15 mouse cellular contexts compared by ENCODE assay signal in the genomic region with DNA sequence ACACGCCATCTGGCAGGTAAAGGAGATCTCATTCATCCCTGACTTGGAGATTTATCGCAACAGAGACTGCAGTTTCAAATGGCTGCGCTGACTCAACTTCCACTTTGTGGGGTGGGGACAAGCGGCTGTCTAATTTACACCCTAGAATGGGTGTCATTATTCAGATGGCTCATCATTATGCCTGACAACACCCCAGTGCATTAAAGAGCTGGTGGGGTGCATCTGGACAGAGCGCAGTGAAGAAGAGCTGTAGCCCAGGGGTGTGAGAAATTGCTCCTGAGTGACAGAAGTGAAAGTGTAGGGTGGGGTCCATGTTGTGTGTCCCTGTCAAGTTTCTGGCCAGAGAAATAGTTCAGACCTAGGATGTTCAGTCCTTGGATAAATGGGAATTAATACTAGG.
"Had no signal": no experiment of that assay in that cellular context is flagged by ENCODE, and none has a peak within 500 bp of the region (broad histone marks: within the 10 kb centered on the region; RNA-seq: fewer than 3 reads in every experiment).

No protein-coding gene starts in this region.

- H3K36me3 ChIP-seq: limb, embryonic 12.5 days; liver, embryonic 13.5 days; lung, embryonic 15.5 days; midbrain, embryonic 12.5 days had no signal

- H3K4me1 ChIP-seq: liver, embryonic 13.5 days; lung, embryonic 15.5 days had no signal

- ATAC-seq: liver, postnatal 0 days had no signal

- H3K27me3 ChIP-seq: limb, embryonic 12.5 days; liver, embryonic 13.5 days; lung, embryonic 15.5 days; midbrain, embryonic 12.5 days had no signal

- DNase-seq: kidney, adult 8-10 months; kidney, postnatal 25 days; layer of hippocampus, adult 9-11 months; liver; liver, embryonic 13.5 days; liver, postnatal 0 days; lung, postnatal 14 days; right cerebral cortex, postnatal 4 days; spleen, adult 18-20 months; thymus, adult 18-20 months; thymus, postnatal 25 days had no signal

- H3K4me2 ChIP-seq: limb, embryonic 12.5 days; liver, embryonic 13.5 days; lung, embryonic 15.5 days; midbrain, embryonic 12.5 days had no signal

- H3K9me3 ChIP-seq: limb, embryonic 12.5 days; liver, embryonic 13.5 days; lung, embryonic 15.5 days; midbrain, embryonic 12.5 days had no signal

- H3K27ac ChIP-seq: limb, embryonic 12.5 days; liver, embryonic 13.5 days; lung, embryonic 15.5 days had no signal

- H3K4me3 ChIP-seq: limb, embryonic 12.5 days; liver, embryonic 13.5 days; lung, embryonic 15.5 days; midbrain, embryonic 12.5 days; myocyte had no signal

- H3K9ac ChIP-seq: limb, embryonic 12.5 days; liver, embryonic 13.5 days; liver, postnatal 0 days; lung, embryonic 15.5 days; midbrain, embryonic 12.5 days had no signal
